Mouse (Mus musculus) kidney, embryonic 16.5 days (tissue): ENCODE results near the gene Cdhr2. TPM values are rescaled to one million over a fixed set of nuclear protein-coding genes. Genes with fewer than 3 reads are reported as not detected.
A peak's percentile ranks its signal among the peaks of the same experiment; 100 is the strongest.

Experiments used
- ATAC-seq: fragments of 200-750 bp; cut with Nextera tagmentation; 2 replicates; pipeline ENCODE4 v1.8.0; 2017; ENCODE audit warnings: moderate TSS enrichment; ENCODE audit not compliant: low FRiP score, low TSS enrichment
- H3K27ac ChIP-seq: fragments of 300-500 bp; sonication (generic); 2 replicates; pipeline ENCODE4 v1.5.1; 2014; ENCODE audit warnings: low read length
- H3K27me3 ChIP-seq: fragments of 300-500 bp; sonication (generic); 2 replicates; pipeline ENCODE4 v1.6.1; 2014; ENCODE audit warnings: low read length, control low read depth, mixed read lengths; ENCODE audit not compliant: insufficient read depth
- H3K36me3 ChIP-seq: fragments of 300-500 bp; sonication (generic); 2 replicates; pipeline ENCODE4 v1.6.1; 2014; ENCODE audit warnings: low read length, control low read depth, mixed read lengths; ENCODE audit not compliant: insufficient read depth
- H3K4me1 ChIP-seq: fragments of 300-500 bp; sonication (generic); 2 replicates; pipeline ENCODE4 v1.6.1; 2014; ENCODE audit warnings: low read length, control low read depth, mixed read lengths; ENCODE audit not compliant: insufficient read depth
- H3K4me2 ChIP-seq: fragments of 300-500 bp; sonication (generic); replicated peaks from 2 replicates; pipeline ENCODE4 v1.6.1; 2014; ENCODE audit warnings: low read depth, low read length
- H3K4me3 ChIP-seq: fragments of 300-500 bp; sonication (generic); 2 replicates; pipeline ENCODE4 v1.5.1; 2014; ENCODE audit warnings: mild to moderate bottlenecking, low read length
- H3K9ac ChIP-seq: fragments of 300-500 bp; sonication (generic); replicated peaks from 2 replicates; pipeline ENCODE4 v1.6.1; 2014; ENCODE audit warnings: low read length
- H3K9me3 ChIP-seq: fragments of 300-500 bp; sonication (generic); 2 replicates; pipeline ENCODE4 v1.6.1; 2016; ENCODE audit warnings: low read length, control low read depth
- WGBS: fragments of 180-500 bp; shearing (Covaris S2); extraction: QIAGEN DNeasy Blood & Tissue Kit; methylation state at CpG from one replicate; pipeline ENCODE4 v1.1.7; 2014; 5-methylcytosine and 5-hydroxymethylcytosine counted together
- polyA plus RNA-seq: library from polyadenylated mRNA; unstranded; fragments of >200 nt; fragmentation: Nextera tagmentation; extraction: Ambion mirVana; gene quantifications from 2 replicates; pipeline ENCODE4 v1.2.1, GENCODE M21; 2015

Gene Cdhr2
- polyA plus RNA-seq, result 8.6 TPM in 2 replicates

DNA sequence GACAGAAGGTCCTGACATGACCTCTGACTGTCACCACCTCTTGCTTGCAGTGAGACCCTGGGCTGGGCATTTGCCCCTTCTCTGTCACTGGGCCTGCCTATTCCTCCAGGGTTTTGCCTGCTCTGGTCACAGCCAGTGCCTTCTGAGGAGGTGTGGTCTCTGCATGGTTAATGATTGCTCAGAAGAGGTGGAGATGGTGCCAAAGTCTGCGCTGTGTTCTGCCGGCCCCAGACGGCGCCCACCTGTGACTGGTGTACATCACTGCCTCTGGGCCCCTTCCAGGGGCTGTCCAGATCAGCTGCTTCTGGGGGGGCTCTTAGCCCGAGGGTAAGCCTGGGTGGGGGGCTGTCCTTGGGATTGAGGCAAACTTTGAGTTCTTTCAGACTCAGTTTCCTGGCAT is at the start of gene Cdhr2:
TSS of gene Cdhr2 (plus strand) at position 219 of the 400 bp plus-strand sequence.
- Histone ChIP-seq H3K9ac (peak within 1 kb of the TSS; percentile 35; the same call in 1 of the 2 replicates), H3K9me3 (no peaks in the 10 kb centered on the region), H3K27ac (peak within 1 kb of the TSS; percentile 39), H3K4me2 (peak within 1 kb of the TSS; percentile 34), H3K4me3 (peak within 1 kb of the TSS; percentile 10; the same call in 1 of the 2 replicates), H3K27me3 (no peaks in the 10 kb centered on the region), H3K4me1 (peaks cover 10% of the 10 kb centered on the region), H3K36me3 (no peaks in the 10 kb centered on the region)
- WGBS, result 42% methylated on average over 5 of the region's 5 CpGs
- ATAC-seq, result peak; percentile 89

- H3K36me3 ChIP-seq, result peaks cover 47% of the 10 kb centered on the region
- H3K4me1 ChIP-seq, result peaks cover 27% of the 10 kb centered on the region
- WGBS, result 61% methylated on average over 5 of the region's 5 CpGs
- no peak for ATAC-seq
- H3K27ac ChIP-seq, result no peak overlapping the region
- H3K27me3 ChIP-seq, result no peaks in the 10 kb centered on the region
- no peak overlapping the region for H3K4me3 ChIP-seq
- H3K4me2 ChIP-seq, result no peak overlapping the region
- no peaks in the 10 kb centered on the region for H3K9me3 ChIP-seq
- H3K9ac ChIP-seq, result no peak overlapping the region; the same call in 1 of the 2 replicates
Observed at GRCm38 (mm10) chr13:54660877-54661276, 40.4 kb upstream of the Cdhr2 start.

DNA sequence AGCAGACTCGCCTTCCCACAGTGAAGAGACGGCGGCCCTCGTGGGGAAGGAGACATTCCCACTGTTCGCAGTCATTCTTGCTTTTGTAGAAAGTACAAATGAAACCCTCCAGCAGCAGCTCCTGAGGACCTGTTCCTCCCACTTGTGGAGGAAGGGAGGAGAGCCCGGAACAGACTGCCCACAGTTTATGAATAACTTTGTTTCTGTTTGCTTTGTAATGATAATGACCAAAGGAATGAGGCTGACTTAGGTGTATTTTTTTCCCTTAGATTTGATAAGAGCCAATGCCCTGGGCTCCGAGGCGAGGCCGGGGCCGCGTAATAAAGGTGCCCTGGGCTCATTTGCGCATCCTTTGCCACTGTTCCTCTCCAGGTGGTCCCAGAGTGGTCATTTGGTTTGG is 39.9 kb upstream of the Cdhr2 start:
- no peaks in the 10 kb centered on the region for H3K9me3 ChIP-seq
- H3K36me3 ChIP-seq, result peaks cover 42% of the 10 kb centered on the region
- WGBS, result 81% methylated on average over 12 of the region's 12 CpGs
- 0 out of 2 replicates have a peak overlapping the region, but pooled peaks have one; percentile 11 for H3K27ac ChIP-seq
- H3K4me1 ChIP-seq, result peaks cover 27% of the 10 kb centered on the region
- H3K9ac ChIP-seq, result no peak overlapping the region
- no peak for ATAC-seq
- H3K4me3 ChIP-seq, result no peak overlapping the region
- no peak overlapping the region for H3K4me2 ChIP-seq
- H3K27me3 ChIP-seq, result no peaks in the 10 kb centered on the region

- no peak overlapping the region for H3K4me3 ChIP-seq
- no peak overlapping the region for H3K4me2 ChIP-seq
- peak; percentile 81; the same call in 1 of the 2 replicates for ATAC-seq
- H3K27me3 ChIP-seq, result no peaks in the 10 kb centered on the region
- peak overlapping the region; percentile 81 for H3K27ac ChIP-seq
- H3K9ac ChIP-seq, result no peak overlapping the region
- peaks cover 27% of the 10 kb centered on the region for H3K4me1 ChIP-seq
- H3K36me3 ChIP-seq, result peaks cover 16% of the 10 kb centered on the region
- WGBS, result 47% methylated on average over 4 of the region's 4 CpGs
- no peaks in the 10 kb centered on the region for H3K9me3 ChIP-seq
Observed at GRCm38 (mm10) chr13:54663999-54664398, 37.3 kb upstream of the Cdhr2 start.

DNA sequence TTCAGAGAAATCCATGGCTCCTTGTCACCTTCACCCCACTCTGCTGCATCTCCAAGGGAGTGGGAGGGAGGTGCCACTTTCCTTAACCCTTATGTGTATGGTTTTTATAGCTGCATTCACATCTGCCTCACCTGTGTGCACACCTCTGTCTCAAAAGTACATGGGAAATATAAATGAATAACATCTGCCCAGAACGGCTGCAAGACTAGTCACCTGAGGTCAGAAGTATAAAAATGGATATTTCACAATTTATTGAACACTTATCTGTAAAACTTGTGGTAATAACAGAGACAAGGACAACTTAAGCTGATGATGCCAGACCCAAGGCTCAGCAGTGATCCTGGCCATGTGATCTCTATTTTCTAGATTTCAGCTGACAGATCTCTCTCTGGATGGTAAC is 36.8 kb upstream of the Cdhr2 start:
- Histone ChIP-seq H3K4me2 (no peak overlapping the region), H3K4me1 (peaks cover 27% of the 10 kb centered on the region), H3K36me3 (peaks cover 15% of the 10 kb centered on the region), H3K27me3 (no peaks in the 10 kb centered on the region), H3K4me3 (no peak overlapping the region), H3K9ac (no peak overlapping the region), H3K27ac (peak overlapping the region; percentile 81), H3K9me3 (no peaks in the 10 kb centered on the region)
- no peak for ATAC-seq
- 80% methylated on average over 1 of the region's 1 CpGs for WGBS

DNA sequence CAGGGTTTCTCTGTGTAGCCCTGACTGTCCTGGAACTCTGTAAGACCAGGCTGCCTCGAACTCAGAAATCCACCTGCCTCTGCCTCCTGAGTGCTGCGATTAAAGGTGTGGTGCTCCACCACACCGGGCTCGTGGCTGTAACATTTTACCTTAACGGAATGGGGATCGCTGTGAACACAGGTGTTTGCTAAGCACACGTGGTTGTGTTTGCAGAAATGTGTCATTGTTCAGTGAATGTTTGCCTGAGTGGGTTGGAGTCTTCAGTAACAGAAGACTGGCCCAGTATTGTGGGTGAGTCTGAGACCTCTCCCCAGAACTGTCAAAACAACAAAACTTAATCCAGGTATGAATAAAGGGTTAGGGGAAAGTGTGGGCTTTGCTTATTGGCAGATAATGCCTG is 36.2 kb upstream of the Cdhr2 start:
- Histone ChIP-seq H3K4me2 (no peak overlapping the region), H3K9ac (no peak overlapping the region), H3K9me3 (no peaks in the 10 kb centered on the region), H3K36me3 (peaks cover 11% of the 10 kb centered on the region), H3K27me3 (no peaks in the 10 kb centered on the region), H3K4me1 (peaks cover 27% of the 10 kb centered on the region), H3K4me3 (no peak overlapping the region), H3K27ac (no peak overlapping the region)
- 92% methylated on average over 7 of the region's 7 CpGs for WGBS
- no peak for ATAC-seq

- no peak overlapping the region for H3K9ac ChIP-seq
- ATAC-seq, result no peak
- H3K27me3 ChIP-seq, result no peaks in the 10 kb centered on the region
- no peaks in the 10 kb centered on the region for H3K9me3 ChIP-seq
- H3K4me2 ChIP-seq, result no peak overlapping the region
- H3K27ac ChIP-seq, result no peak overlapping the region
- no peak overlapping the region for H3K4me3 ChIP-seq
- 78% methylated on average over 2 of the region's 2 CpGs for WGBS
- no peaks in the 10 kb centered on the region for H3K4me1 ChIP-seq
- H3K36me3 ChIP-seq, result no peaks in the 10 kb centered on the region
Observed at GRCm38 (mm10) chr13:54670491-54670890, 30.8 kb upstream of the Cdhr2 start.

GRCm38 (mm10) chr13:54675895-54676590 is 25.2 kb upstream of the Cdhr2 start:
- H3K36me3 ChIP-seq, result peaks cover 24% of the 10 kb centered on the region
- H3K9ac ChIP-seq, result no peak overlapping the region
- H3K27me3 ChIP-seq, result no peaks in the 10 kb centered on the region
- peak overlapping the region; percentile 81 for H3K27ac ChIP-seq
- H3K4me2 ChIP-seq, result no peak overlapping the region
- no peak overlapping the region for H3K4me3 ChIP-seq
- H3K4me1 ChIP-seq, result 0 out of 2 replicates have a peak, but pooled peaks cover 3% of the 10 kb centered on the region
- peak; percentile 62 for ATAC-seq
- no peaks in the 10 kb centered on the region for H3K9me3 ChIP-seq
- WGBS, result 50% methylated on average over 11 of the region's 11 CpGs

- H3K9me3 ChIP-seq, result no peaks in the 10 kb centered on the region
- 45% methylated on average over 4 of the region's 4 CpGs for WGBS
- no peak overlapping the region for H3K4me3 ChIP-seq
- H3K27ac ChIP-seq, result no peak overlapping the region
- H3K36me3 ChIP-seq, result peaks cover 46% of the 10 kb centered on the region
- H3K27me3 ChIP-seq, result no peaks in the 10 kb centered on the region
- no peak overlapping the region for H3K4me2 ChIP-seq
- no peak for ATAC-seq
- 0 out of 2 replicates have a peak, but pooled peaks cover 3% of the 10 kb centered on the region for H3K4me1 ChIP-seq
- H3K9ac ChIP-seq, result no peak overlapping the region
Observed at GRCm38 (mm10) chr13:54678263-54678662, 23.0 kb upstream of the Cdhr2 start.

- 80% methylated on average over 17 of the region's 17 CpGs for WGBS
- no peak overlapping the region for H3K4me2 ChIP-seq
- peaks cover 15% of the 10 kb centered on the region for H3K4me1 ChIP-seq
- H3K9ac ChIP-seq, result no peak overlapping the region
- H3K27me3 ChIP-seq, result no peaks in the 10 kb centered on the region
- H3K27ac ChIP-seq, result no peak overlapping the region
- H3K36me3 ChIP-seq, result peaks cover 57% of the 10 kb centered on the region
- ATAC-seq, result no peak
- no peak overlapping the region for H3K4me3 ChIP-seq
- no peaks in the 10 kb centered on the region for H3K9me3 ChIP-seq
Observed at GRCm38 (mm10) chr13:54680184-54680853, 20.9 kb upstream of the Cdhr2 start.
